Mouse (Mus musculus): ENCODE results near the gene Eif2b3. TPM values are rescaled to one million over a fixed set of nuclear protein-coding genes. Genes with fewer than 3 reads are reported as not detected.

The Eif2b3 gene
- total RNA-seq (2021) (10 to 100 TPM; 12.0 to 14.6 TPM), polyA plus RNA-seq (2012; rRNA removed) (7.9 and 11.6 TPM in 2 replicates)
- long read RNA-seq, transcript Eif2b3-203 (12 exons, 1,555 nt): major isoform, 14 of 16 reads
- long read RNA-seq, partial matches to known transcripts: 0 of 16 reads
- long read RNA-seq, other reads (novel, unspliced or antisense): 2 of 16 reads

- Histone ChIP-seq H3K36me3 (ENCODE audit: control insufficient read depth, insufficient read depth, low read length) (no peaks in the 10 kb centered on the region), H3K79me2 (replicated peaks; ENCODE audit: control insufficient read depth, insufficient read depth, low read length) (no peaks in the 10 kb centered on the region), H3K27ac (peak within 1 kb of the TSS; percentile 70), H3K4me3 (peak within 1 kb of the TSS; percentile 76), H3K4me1 (ENCODE audit: control insufficient read depth, insufficient read depth, low read length) (no peaks in the 10 kb centered on the region), H3K9ac (ENCODE audit: low read depth, low read length) (peak within 1 kb of the TSS; percentile 91), H3K27me3 (ENCODE audit: control insufficient read depth, insufficient read depth, low read length) (no peaks in the 10 kb centered on the region)
- under 1% methylated on average over 61 of the region's 61 CpGs for WGBS
- intact Hi-C loops (cut with DNase I): loop anchor here (2.0 to 5.0 kb wide), 2 partner anchors 25 to 103 kb away; partner anchors contain the start of genes Hectd3 and Urod
- peak; percentile 30 for TF ChIP-seq CTCF (IDR thresholded peaks at IDR 0.05)
- peak; percentile 78 for TF ChIP-seq POLR2A (IDR thresholded peaks at IDR 0.05; ENCODE audit: insufficient read depth, low read depth, low read length)
- 0 out of 2 replicates have a peak, but pooled peaks have one; percentile 35 for TF ChIP-seq EP300 (IDR thresholded peaks at IDR 0.05; ENCODE audit: insufficient read depth, low read depth, low read length)
- DNase-seq: peak; percentile 92
Observed at GRCm38 (mm10) chr4:117019206-117020134, at the start of gene Eif2b3. TSS of gene Eif2b3 (plus strand) at chr4:117019402.

GRCm38 (mm10) chr4:116976503-116976902 is 42.7 kb upstream of the Eif2b3 start:
- Histone ChIP-seq H3K36me3 (ENCODE audit: control insufficient read depth, insufficient read depth, low read length) (no peaks in the 10 kb centered on the region), H3K9ac (ENCODE audit: low read depth, low read length) (no peak overlapping the region), H3K27ac (no peak overlapping the region), H3K4me1 (ENCODE audit: control insufficient read depth, insufficient read depth, low read length) (no peaks in the 10 kb centered on the region), H3K27me3 (ENCODE audit: control insufficient read depth, insufficient read depth, low read length) (no peaks in the 10 kb centered on the region), H3K4me3 (no peak overlapping the region), H3K79me2 (replicated peaks; ENCODE audit: control insufficient read depth, insufficient read depth, low read length) (no peaks in the 10 kb centered on the region)
- TF ChIP-seq CTCF (IDR thresholded peaks at IDR 0.05): peak; percentile 30
- no peak for TF ChIP-seq POLR2A (IDR thresholded peaks at IDR 0.05; ENCODE audit: insufficient read depth, low read depth, low read length)
- TF ChIP-seq EP300 (IDR thresholded peaks at IDR 0.05; ENCODE audit: insufficient read depth, low read depth, low read length): no peak
- DNase-seq: no peak
- 67% methylated on average over 2 of the region's 2 CpGs for WGBS
- intact Hi-C loops (cut with DNase I): no loop called here

GRCm38 (mm10) chr4:116985681-116986080 is 33.5 kb upstream of the Eif2b3 start:
- H3K27me3 ChIP-seq (ENCODE audit: control insufficient read depth, insufficient read depth, low read length): no peaks in the 10 kb centered on the region

DNA sequence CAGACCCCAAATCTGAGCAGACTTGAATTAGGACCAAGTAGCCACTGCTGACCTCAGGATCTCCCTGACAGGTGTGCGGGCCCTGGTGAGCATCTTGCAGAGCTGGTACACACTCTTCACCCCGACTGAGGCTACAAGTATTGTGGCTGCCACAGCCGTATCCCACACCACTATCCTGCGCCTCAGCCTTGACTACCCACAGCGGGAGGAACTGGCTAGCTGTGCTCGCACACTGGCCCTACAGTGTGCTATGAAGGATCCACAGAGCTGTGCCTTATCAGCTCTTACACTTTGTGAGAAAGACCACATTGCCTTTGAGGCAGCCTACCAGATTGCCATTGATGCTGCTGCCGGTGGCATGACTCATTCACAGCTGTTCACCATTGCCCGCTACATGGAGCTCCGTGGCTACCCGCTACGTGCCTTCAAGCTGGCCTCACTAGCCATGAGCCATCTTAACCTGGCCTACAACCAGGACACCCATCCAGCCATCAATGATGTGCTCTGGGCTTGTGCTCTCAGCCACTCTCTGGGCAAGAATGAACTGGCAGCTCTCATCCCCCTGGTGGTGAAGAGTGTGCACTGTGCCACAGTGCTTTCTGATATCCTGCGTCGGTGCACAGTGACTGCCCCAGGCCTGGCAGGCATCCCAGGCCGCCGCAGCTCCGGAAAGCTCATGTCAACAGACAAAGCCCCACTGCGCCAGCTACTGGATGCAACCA is 32.6 kb upstream of the Eif2b3 start:
- Histone ChIP-seq H3K9ac (ENCODE audit: low read depth, low read length) (no peak overlapping the region), H3K27me3 (ENCODE audit: control insufficient read depth, insufficient read depth, low read length) (no peaks in the 10 kb centered on the region), H3K4me1 (ENCODE audit: control insufficient read depth, insufficient read depth, low read length) (no peaks in the 10 kb centered on the region), H3K27ac (no peak overlapping the region), H3K79me2 (replicated peaks; ENCODE audit: control insufficient read depth, insufficient read depth, low read length) (no peaks in the 10 kb centered on the region), H3K4me3 (no peak overlapping the region), H3K36me3 (ENCODE audit: control insufficient read depth, insufficient read depth, low read length) (no peaks in the 10 kb centered on the region)
- TF ChIP-seq CTCF (IDR thresholded peaks at IDR 0.05) (peak; percentile 75), EP300 (IDR thresholded peaks at IDR 0.05; ENCODE audit: insufficient read depth, low read depth, low read length) (peak; percentile 10; the same call in 1 of the 2 replicates), POLR2A (IDR thresholded peaks at IDR 0.05; ENCODE audit: insufficient read depth, low read depth, low read length) (no peak)
- WGBS: 46% methylated on average over 17 of the region's 17 CpGs
- peak; percentile 47 to 70 for DNase-seq
- intact Hi-C loops (cut with DNase I): no loop called here

More at GRCm38 (mm10) chr4:116985681-116986080, 33.5 kb upstream of the Eif2b3 start:
- Histone ChIP-seq H3K9ac (ENCODE audit: low read depth, low read length) (no peak overlapping the region), H3K79me2 (replicated peaks; ENCODE audit: control insufficient read depth, insufficient read depth, low read length) (no peaks in the 10 kb centered on the region), H3K27ac (no peak overlapping the region), H3K4me1 (ENCODE audit: control insufficient read depth, insufficient read depth, low read length) (no peaks in the 10 kb centered on the region), H3K4me3 (no peak overlapping the region), H3K36me3 (ENCODE audit: control insufficient read depth, insufficient read depth, low read length) (no peaks in the 10 kb centered on the region)
- no peak for DNase-seq
- 79% methylated on average over 7 of the region's 7 CpGs for WGBS
- TF ChIP-seq CTCF (IDR thresholded peaks at IDR 0.05) (no peak), POLR2A (IDR thresholded peaks at IDR 0.05; ENCODE audit: insufficient read depth, low read depth, low read length) (no peak), EP300 (IDR thresholded peaks at IDR 0.05; ENCODE audit: insufficient read depth, low read depth, low read length) (no peak)
- intact Hi-C loops (cut with DNase I): no loop called here

DNA sequence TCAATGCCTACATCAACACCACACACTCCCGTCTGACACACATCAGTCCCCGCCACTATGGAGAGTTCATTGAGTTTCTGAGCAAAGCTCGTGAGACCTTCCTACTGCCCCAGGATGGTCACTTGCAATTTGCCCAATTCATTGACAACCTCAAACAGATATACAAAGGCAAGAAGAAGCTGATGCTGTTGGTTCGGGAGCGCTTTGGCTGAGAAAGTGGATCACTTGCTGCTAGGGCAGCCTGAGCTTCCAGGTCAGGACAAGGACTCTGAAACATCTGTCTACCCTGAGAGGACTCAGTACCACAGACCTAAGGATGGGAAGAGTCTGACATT is 32.1 kb upstream of the Eif2b3 start:
- H3K36me3 ChIP-seq (ENCODE audit: control insufficient read depth, insufficient read depth, low read length): no peaks in the 10 kb centered on the region
- H3K9ac ChIP-seq (ENCODE audit: low read depth, low read length): no peak overlapping the region
- H3K27ac ChIP-seq: no peak overlapping the region
- TF ChIP-seq POLR2A (IDR thresholded peaks at IDR 0.05; ENCODE audit: insufficient read depth, low read depth, low read length) (no peak), CTCF (IDR thresholded peaks at IDR 0.05) (peak; percentile 0; the same call in 1 of the 2 replicates)
- no peaks in the 10 kb centered on the region for H3K4me1 ChIP-seq (ENCODE audit: control insufficient read depth, insufficient read depth, low read length)
- no peak for DNase-seq
- no peaks in the 10 kb centered on the region for H3K27me3 ChIP-seq (ENCODE audit: control insufficient read depth, insufficient read depth, low read length)
- intact Hi-C loops (cut with DNase I): no loop called here
- no peaks in the 10 kb centered on the region for H3K79me2 ChIP-seq (replicated peaks; ENCODE audit: control insufficient read depth, insufficient read depth, low read length)
- no peak overlapping the region for H3K4me3 ChIP-seq
- 64% methylated on average over 5 of the region's 5 CpGs for WGBS

All from heart, adult 2 months (tissue).